ENCODE assay signal across 27 mouse cellular contexts in genomic region chr9:96328226-96328625, GRCm38 (mm10). TPM values are rescaled to one million over a fixed set of nuclear protein-coding genes. Genes with fewer than 3 reads are reported as not detected.
DNase-seq lines count a peak whose midpoint lies in the region; ATAC-seq and TF ChIP-seq lines count a peak whose summit lies in the region.
"Had no signal": no experiment of that assay in that cellular context is flagged by ENCODE, and none has a peak within 500 bp of the region (broad histone marks: within the 10 kb centered on the region; RNA-seq: fewer than 3 reads in every experiment).

No protein-coding gene starts in this region.

- H3K4me1 ChIP-seq in midbrain, postnatal 0 days (ENCODE audit: insufficient read depth, low read length) = no peaks in the 10 kb centered on the region
- peaks cover 2% of the 10 kb centered on the region; the same call in 1 of the 2 replicates for H3K4me1 ChIP-seq in intestine, embryonic 16.5 days (ENCODE audit: control insufficient read depth, insufficient read depth, low read length)

- no peaks in the 10 kb centered on the region for H3K27me3 ChIP-seq in midbrain, postnatal 0 days (ENCODE audit: insufficient read depth, low read length)
- H3K27me3 ChIP-seq in intestine, embryonic 16.5 days (replicated peaks; ENCODE audit: control insufficient read depth, insufficient read depth, low read length) = no peaks in the 10 kb centered on the region
- H3K27me3 ChIP-seq: heart, embryonic 13.5 days; hindbrain, embryonic 12.5 days; midbrain, embryonic 15.5 days; neural tube, embryonic 13.5 days had no signal

- H3K4me3 ChIP-seq in midbrain, postnatal 0 days (ENCODE audit: low read depth, low read length) = no peak overlapping the region
- no peak overlapping the region for H3K4me3 ChIP-seq in intestine, embryonic 16.5 days (ENCODE audit: low read length)
- H3K4me3 ChIP-seq: embryonic facial prominence, embryonic 10.5 days; forebrain, embryonic 10.5 days; heart, embryonic 13.5 days; hindbrain, embryonic 12.5 days; midbrain, embryonic 15.5 days; myocyte; neural tube, embryonic 13.5 days had no signal

- H3K4me2 ChIP-seq in midbrain, postnatal 0 days (ENCODE audit: low read depth, low read length, poor library complexity, severe bottlenecking) = no peak overlapping the region
- H3K4me2 ChIP-seq in intestine, embryonic 16.5 days (ENCODE audit: low read depth, low read length) = no peak overlapping the region
- H3K4me2 ChIP-seq: heart, embryonic 13.5 days; hindbrain, embryonic 12.5 days; liver, embryonic 11.5 days; midbrain, embryonic 15.5 days; neural tube, embryonic 13.5 days had no signal

- no peak overlapping the region for H3K27ac ChIP-seq in midbrain, postnatal 0 days (ENCODE audit: low read depth, low read length)
- H3K27ac ChIP-seq in intestine, embryonic 16.5 days (ENCODE audit: low read length) = no peak overlapping the region
- H3K27ac ChIP-seq: embryonic facial prominence, embryonic 10.5 days; forebrain, embryonic 10.5 days; heart, embryonic 13.5 days; hindbrain, embryonic 12.5 days; macrophage; midbrain, embryonic 15.5 days; neural tube, embryonic 13.5 days; stomach, postnatal 0 days had no signal

- H3K9me3 ChIP-seq in midbrain, postnatal 0 days (ENCODE audit: low read length) = no peaks in the 10 kb centered on the region
- no peaks in the 10 kb centered on the region for H3K9me3 ChIP-seq in intestine, embryonic 16.5 days (ENCODE audit: control insufficient read depth, low read length)
- H3K9me3 ChIP-seq: embryonic facial prominence, embryonic 10.5 days; forebrain, embryonic 10.5 days; heart, embryonic 13.5 days; hindbrain, embryonic 12.5 days; midbrain, embryonic 15.5 days; neural tube, embryonic 13.5 days had no signal

- 0 out of 2 replicates have a peak, but pooled peaks cover 7% of the 10 kb centered on the region for H3K36me3 ChIP-seq in midbrain, postnatal 0 days (ENCODE audit: insufficient read depth, low read length)
- 0 out of 2 replicates have a peak, but pooled peaks cover 2% of the 10 kb centered on the region for H3K36me3 ChIP-seq in intestine, embryonic 16.5 days (ENCODE audit: control insufficient read depth, insufficient read depth, low read length)

- H3K9ac ChIP-seq in midbrain, postnatal 0 days (replicated peaks; ENCODE audit: low read length, poor library complexity, severe bottlenecking) = no peak overlapping the region
- H3K9ac ChIP-seq in intestine, embryonic 16.5 days (ENCODE audit: low read depth, low read length) = no peak overlapping the region
- H3K9ac ChIP-seq: forebrain, postnatal 0 days; heart, embryonic 13.5 days; hindbrain, embryonic 12.5 days; liver, postnatal 0 days; midbrain, embryonic 15.5 days; neural tube, embryonic 13.5 days had no signal

- no peak for TF ChIP-seq CTCF in midbrain, postnatal 0 days (IDR thresholded peaks at IDR 0.05)

- ATAC-seq in midbrain, postnatal 0 days (ENCODE audit: low FRiP score) = no peak
- ATAC-seq in intestine, embryonic 16.5 days = no peak
- ATAC-seq: forebrain, postnatal 0 days; liver, postnatal 0 days; lung, postnatal 0 days; midbrain, embryonic 15.5 days had no signal

- peak; percentile 25 for DNase-seq in adrenal gland, adult 2 months
- no peak for DNase-seq in adrenal gland, adult 18-20 months (ENCODE audit: low spot score in 2 of 2)
- peak; percentile 22 for DNase-seq in kidney, postnatal 14 days
- no peak for DNase-seq in kidney, adult 11 months
- DNase-seq in cerebellum, adult 8-10 months = peak; percentile 45
- peak; percentile 48 to 58 for DNase-seq in cerebellum, postnatal 36 days
- DNase-seq in midbrain, postnatal 0 days (ENCODE audit: low spot score) = no peak
- DNase-seq: adrenal gland, postnatal 36 days; forebrain, postnatal 0 days; gastrocnemius, postnatal 14 days; heart, adult 18-20 months; heart, postnatal 14 days; liver, postnatal 0 days; thymus, adult 2 months; thymus, postnatal 4 days had no signal

- 89% methylated on average over 4 of the region's 4 CpGs for whole genome bisulfite sequencing in midbrain, postnatal 0 days
- WGBS in intestine, embryonic 16.5 days = 89% methylated on average over 4 of the region's 4 CpGs

RNA-seq across cellular contexts. Expression of gene Atp1b3, which starts 36.0 kb away (rescaled TPM):
- total RNA-seq in adrenal gland, adult 2 months (2021) = 100 to 1,000 TPM; 171 to 203 TPM
- polyA plus RNA-seq in adrenal gland, adult 2 months (2012; rRNA removed) = 90.2 and 106 TPM in 2 replicates
- total RNA-seq in adrenal gland, adult 18-20 months (2021) = 100 to 1,000 TPM; 169 to 187 TPM
- 69.1 and 84.3 TPM in 2 replicates for total RNA-seq in midbrain, postnatal 0 days (2014; rRNA removed)
- 188 and 190 TPM in 2 replicates for polyA plus RNA-seq in midbrain, postnatal 0 days (2015; fragmentation: Nextera tagmentation; extraction: Ambion mirVana)
- 121 and 129 TPM in 2 replicates for polyA plus RNA-seq in intestine, embryonic 16.5 days (2015; fragmentation: Nextera tagmentation; extraction: Ambion mirVana)

Comparison
In these comparisons a context has a peak if more than half of its experiments do, and no peak if none do; other contexts are left out.
1. DNase-seq: peak in adrenal gland, adult 2 months (single experiment), kidney, postnatal 14 days (single experiment), cerebellum, adult 8-10 months (single experiment) and cerebellum, postnatal 36 days (2 of 2); none in adrenal gland, adult 18-20 months (0 of 2), kidney, adult 11 months (single experiment) and midbrain, postnatal 0 days (single experiment).